Mouse (Mus musculus) stomach, postnatal 0 days (tissue): ENCODE data around the gene Ank3. TPM values are rescaled to one million over a fixed set of nuclear protein-coding genes. Genes with fewer than 3 reads are reported as not detected.

ENCODE experiments used
- ATAC-seq: fragments of 200-750 bp; cut with Nextera tagmentation; 2 replicates; pipeline ENCODE4 v1.8.0; 2017; ENCODE audit not compliant: low FRiP score, low TSS enrichment
- DNase-seq: peaks from one replicate; pipeline ENCODE4 v3.0.0-alpha.2; 2016; ENCODE audit warnings: low spot score
- H3K27ac ChIP-seq: fragments of 300-500 bp; sonication (generic); replicated peaks from 2 replicates; pipeline ENCODE4 v1.5.1; 2014; ENCODE audit warnings: mild to moderate bottlenecking, control low read depth
- H3K27me3 ChIP-seq: fragments of 300-500 bp; sonication (generic); 2 replicates; pipeline ENCODE4 v1.6.1; 2014; ENCODE audit warnings: low read length; ENCODE audit not compliant: control insufficient read depth, insufficient read depth
- H3K36me3 ChIP-seq: fragments of 300-500 bp; sonication (generic); 2 replicates; pipeline ENCODE4 v1.6.1; 2014; ENCODE audit warnings: low read length, mixed read lengths; ENCODE audit not compliant: control insufficient read depth, insufficient read depth
- H3K4me1 ChIP-seq: fragments of 300-500 bp; sonication (generic); replicated peaks from 2 replicates; pipeline ENCODE4 v1.6.1; 2014; ENCODE audit warnings: antibody characterized with exemption; ENCODE audit not compliant: control insufficient read depth, insufficient read depth
- H3K4me2 ChIP-seq: fragments of 300-500 bp; sonication (generic); replicated peaks from 2 replicates; pipeline ENCODE4 v1.6.1; 2014; ENCODE audit warnings: low read depth, mild to moderate bottlenecking, control low read depth, moderate library complexity
- H3K4me3 ChIP-seq: fragments of 300-500 bp; sonication (generic); 2 replicates; pipeline ENCODE4 v1.5.1; 2014; ENCODE audit warnings: low read depth, low read length, control low read depth
- H3K9ac ChIP-seq: fragments of 300-500 bp; sonication (generic); 2 replicates; pipeline ENCODE4 v1.6.1; 2014; ENCODE audit warnings: mild to moderate bottlenecking, low read length, control low read depth, mixed read lengths
- H3K9me3 ChIP-seq: fragments of 300-500 bp; sonication (generic); 2 replicates; pipeline ENCODE4 v1.6.1; 2016; ENCODE audit warnings: low read length; ENCODE audit not compliant: control insufficient read depth
- CTCF ChIP-seq: IDR thresholded peaks from 2 replicates; pipeline ENCODE4 v1.5.1; 2016; ENCODE audit warnings: antibody characterized with exemption, low read depth, mild to moderate bottlenecking, moderate library complexity
- EP300 ChIP-seq: optimal IDR thresholded peaks from 2 replicates; pipeline ENCODE3; 2016; ENCODE audit warnings: antibody characterized with exemption
- WGBS: fragments of 180-500 bp; shearing (Covaris S2); extraction: QIAGEN DNeasy Blood & Tissue Kit; methylation state at CpG from one replicate; pipeline ENCODE4 v1.1.7; 2014; 5-methylcytosine and 5-hydroxymethylcytosine counted together
- polyA plus RNA-seq: library from polyadenylated mRNA; unstranded; fragments of >200 nt; fragmentation: Nextera tagmentation; extraction: Ambion mirVana; gene quantifications from 2 replicates; pipeline ENCODE4 v1.2.1, GENCODE M21; 2015

The Ank3 gene
- polyA plus RNA-seq, 1 experiment from 2014 or later: 16.0 TPM

GRCm38 (mm10) chr10:69535123-69535930 is 136.8 kb downstream of the Ank3 start:
- Histone ChIP-seq H3K9ac (0 out of 2 replicates have a peak overlapping the region, but pooled peaks have one; percentile 31), H3K27me3 (no peaks in the 10 kb centered on the region), H3K4me3 (peak overlapping the region; percentile 43), H3K36me3 (no peaks in the 10 kb centered on the region), H3K9me3 (no peaks in the 10 kb centered on the region), H3K4me1 (no peaks in the 10 kb centered on the region), H3K4me2 (peak overlapping the region; percentile 57), H3K27ac (peak overlapping the region; percentile 35; the same call in 1 of the 2 replicates)
- no peak for DNase-seq
- WGBS: 43% methylated on average over 15 of the region's 15 CpGs
- no peak for ATAC-seq
- TF ChIP-seq EP300: no peak
- no peak for TF ChIP-seq CTCF

GRCm38 (mm10) chr10:69535931-69536200 is 137.3 kb downstream of the Ank3 start:
- Histone ChIP-seq H3K4me1 (no peaks in the 10 kb centered on the region), H3K36me3 (no peaks in the 10 kb centered on the region), H3K27ac (no peak overlapping the region), H3K9me3 (no peaks in the 10 kb centered on the region), H3K4me2 (peak overlapping the region; percentile 57; the same call in 1 of the 2 replicates), H3K4me3 (no peak overlapping the region), H3K27me3 (no peaks in the 10 kb centered on the region), H3K9ac (no peak overlapping the region)
- WGBS: 68% methylated on average over 4 of the region's 4 CpGs
- no peak for ATAC-seq
- TF ChIP-seq CTCF (no peak), EP300 (no peak)
- no peak for DNase-seq

- Histone ChIP-seq H3K4me3 (no peak overlapping the region), H3K27me3 (no peaks in the 10 kb centered on the region), H3K9ac (no peak overlapping the region), H3K36me3 (no peaks in the 10 kb centered on the region), H3K9me3 (no peaks in the 10 kb centered on the region), H3K4me1 (no peaks in the 10 kb centered on the region), H3K4me2 (no peak overlapping the region), H3K27ac (no peak overlapping the region)
- DNase-seq (no peak), ATAC-seq (no peak)
- WGBS: 60% methylated on average over 9 of the region's 9 CpGs
- TF ChIP-seq CTCF: no peak
- TF ChIP-seq EP300: no peak
These were observed 138.0 kb downstream of the Ank3 start for GRCm38 (mm10) chr10:69536372-69537075.

- no peak for DNase-seq
- TF ChIP-seq EP300: no peak
- TF ChIP-seq CTCF: no peak
- no peaks in the 10 kb centered on the region for H3K9me3 ChIP-seq
- no peak overlapping the region for H3K27ac ChIP-seq
- H3K27me3 ChIP-seq: no peaks in the 10 kb centered on the region
- no peak overlapping the region for H3K9ac ChIP-seq
- no peaks in the 10 kb centered on the region for H3K36me3 ChIP-seq
- ATAC-seq: no peak
- H3K4me1 ChIP-seq: no peaks in the 10 kb centered on the region
- H3K4me3 ChIP-seq: no peak overlapping the region
- H3K4me2 ChIP-seq: no peak overlapping the region
- 91% methylated on average over 2 of the region's 2 CpGs for WGBS
These were observed 139.7 kb downstream of the Ank3 start for GRCm38 (mm10) chr10:69538236-69538635.

- Histone ChIP-seq H3K9ac (no peak overlapping the region), H3K4me2 (no peak overlapping the region), H3K9me3 (no peaks in the 10 kb centered on the region), H3K4me1 (no peaks in the 10 kb centered on the region), H3K27me3 (no peaks in the 10 kb centered on the region), H3K36me3 (no peaks in the 10 kb centered on the region), H3K4me3 (no peak overlapping the region), H3K27ac (no peak overlapping the region)
- TF ChIP-seq EP300: no peak
- TF ChIP-seq CTCF: no peak
- 93% methylated on average over 3 of the region's 3 CpGs for WGBS
- ATAC-seq: no peak
- no peak for DNase-seq
These were observed 143.9 kb downstream of the Ank3 start for GRCm38 (mm10) chr10:69542439-69542838.
